Mouse (Mus musculus): ENCODE measurements around the gene Tex21. TPM values are rescaled to one million over a fixed set of nuclear protein-coding genes. Genes with fewer than 3 reads are reported as not detected.
A peak's percentile ranks its signal among the peaks of the same experiment; 100 is the strongest.

The Tex21 gene
- total and polyA plus RNA-seq, 2 experiments from 2014 or later, result not detected

DNA sequence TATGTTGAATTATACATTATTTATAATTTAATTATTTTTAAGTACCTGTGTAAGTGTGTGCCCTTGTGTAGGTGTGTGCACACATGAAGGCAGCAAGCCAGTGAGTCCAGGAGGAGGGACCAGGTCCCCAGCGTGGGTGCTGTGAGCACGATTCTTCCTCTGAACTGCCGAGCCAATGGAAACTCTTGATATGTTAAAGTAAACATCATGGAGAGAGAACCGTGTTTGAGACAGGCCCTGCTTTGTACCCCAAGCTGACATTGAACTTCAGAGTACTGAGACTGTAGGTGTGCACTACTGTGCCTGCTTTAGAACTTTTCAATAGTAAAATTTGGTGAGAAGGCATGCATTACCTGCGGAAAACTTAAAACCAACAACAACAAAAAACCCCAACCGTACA lies 25.0 kb upstream of the Tex21 start:
- H3K36me3 ChIP-seq (ENCODE audit: insufficient read depth, low read length), result no peaks in the 10 kb centered on the region; the same call in 1 of the 2 replicates
- ATAC-seq, result no peak
- no peak for DNase-seq (ENCODE audit: low spot score)
- H3K9ac ChIP-seq (replicated peaks; ENCODE audit: low read length), result no peak overlapping the region
- TF ChIP-seq CTCF (IDR thresholded peaks at IDR 0.05; ENCODE audit: low read depth), result no peak
- H3K4me3 ChIP-seq (ENCODE audit: low read length), result no peak overlapping the region
- H3K4me2 ChIP-seq (ENCODE audit: low read depth, low read length), result no peak overlapping the region
- 89% methylated on average over 6 of the region's 6 CpGs for WGBS
- H3K27me3 ChIP-seq (ENCODE audit: insufficient read depth, low read length), result no peaks in the 10 kb centered on the region
- H3K4me1 ChIP-seq (ENCODE audit: insufficient read depth, low read length), result no peaks in the 10 kb centered on the region
- H3K9me3 ChIP-seq (ENCODE audit: low read length), result no peaks in the 10 kb centered on the region
- H3K27ac ChIP-seq, result no peak overlapping the region

DNA sequence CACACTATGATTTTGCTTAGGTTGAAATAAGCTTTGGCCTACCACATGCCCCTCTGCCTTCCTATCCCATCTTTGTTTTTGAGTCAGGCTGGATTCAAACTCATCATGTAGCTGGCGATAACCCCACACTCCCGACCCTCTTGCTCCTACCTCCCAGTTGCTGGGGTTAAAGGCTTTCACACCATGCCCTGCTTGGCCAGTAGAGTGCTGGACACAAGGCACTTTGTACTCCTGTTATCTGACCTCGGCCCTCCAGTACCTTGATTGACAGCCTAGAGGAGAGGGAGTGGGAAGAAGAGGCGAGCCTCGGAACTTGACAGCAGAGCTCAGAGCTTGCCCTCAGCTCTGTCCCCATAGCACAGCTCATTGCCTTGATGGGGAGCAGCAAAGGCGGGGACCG lies 22.6 kb upstream of the Tex21 start:
- Histone ChIP-seq H3K27ac (no peak overlapping the region), H3K27me3 (ENCODE audit: insufficient read depth, low read length) (no peaks in the 10 kb centered on the region), H3K9ac (replicated peaks; ENCODE audit: low read length) (no peak overlapping the region), H3K4me1 (ENCODE audit: insufficient read depth, low read length) (no peaks in the 10 kb centered on the region), H3K9me3 (ENCODE audit: low read length) (no peaks in the 10 kb centered on the region), H3K4me2 (ENCODE audit: low read depth, low read length) (no peak overlapping the region), H3K36me3 (ENCODE audit: insufficient read depth, low read length) (no peaks in the 10 kb centered on the region), H3K4me3 (ENCODE audit: low read length) (no peak overlapping the region)
- WGBS, result 72% methylated on average over 7 of the region's 7 CpGs
- DNase-seq (ENCODE audit: low spot score) (no peak), ATAC-seq (no peak)
- TF ChIP-seq CTCF (IDR thresholded peaks at IDR 0.05; ENCODE audit: low read depth), result no peak

DNA sequence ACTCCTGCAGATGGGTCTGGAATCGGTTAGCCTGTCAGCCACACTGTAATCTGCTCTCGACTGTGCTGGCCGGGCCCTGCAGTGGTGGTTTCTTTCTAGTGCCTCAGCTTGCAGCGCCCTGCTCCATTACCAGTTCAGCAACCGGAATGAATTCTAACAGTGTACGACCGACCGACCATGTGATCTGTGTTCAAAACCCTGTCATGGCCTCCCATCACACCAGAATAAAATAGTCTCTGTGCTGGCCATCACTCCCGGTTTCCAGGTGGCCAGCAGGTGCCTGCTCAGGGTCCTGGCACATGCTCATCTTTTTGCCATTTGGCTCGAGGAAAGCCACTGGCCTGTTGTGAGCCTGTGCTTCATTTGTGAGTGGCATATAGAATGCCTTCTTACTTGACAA lies 22.1 kb upstream of the Tex21 start:
- Histone ChIP-seq H3K27me3 (ENCODE audit: insufficient read depth, low read length) (no peaks in the 10 kb centered on the region), H3K36me3 (ENCODE audit: insufficient read depth, low read length) (no peaks in the 10 kb centered on the region), H3K9ac (replicated peaks; ENCODE audit: low read length) (no peak overlapping the region), H3K27ac (no peak overlapping the region), H3K4me2 (ENCODE audit: low read depth, low read length) (no peak overlapping the region), H3K4me3 (ENCODE audit: low read length) (no peak overlapping the region), H3K4me1 (ENCODE audit: insufficient read depth, low read length) (no peaks in the 10 kb centered on the region), H3K9me3 (ENCODE audit: low read length) (no peaks in the 10 kb centered on the region)
- DNase-seq (ENCODE audit: low spot score) (no peak), ATAC-seq (no peak)
- WGBS, result 68% methylated on average over 10 of the region's 10 CpGs
- TF ChIP-seq CTCF (IDR thresholded peaks at IDR 0.05; ENCODE audit: low read depth), result no peak

DNA sequence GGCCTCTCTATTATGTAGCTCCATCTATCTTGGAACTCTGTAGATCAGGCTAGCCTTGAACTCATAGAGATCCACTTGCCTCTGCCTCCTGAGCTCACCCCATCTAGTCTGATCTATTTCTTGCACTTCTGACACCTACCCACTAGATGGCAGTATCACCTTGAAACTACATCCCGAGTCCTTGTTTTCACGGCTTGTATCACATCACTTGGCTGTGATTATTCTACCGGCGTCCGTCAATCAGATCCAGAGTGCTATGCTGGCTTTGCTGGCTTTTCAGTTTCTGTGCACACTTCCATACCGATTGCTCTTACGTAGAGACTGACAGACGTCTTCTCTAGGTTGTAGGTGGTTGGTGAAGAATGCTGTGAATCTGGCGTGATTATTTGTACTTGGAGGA lies 20.3 kb upstream of the Tex21 start:
- 62% methylated on average over 9 of the region's 9 CpGs for WGBS

DNA sequence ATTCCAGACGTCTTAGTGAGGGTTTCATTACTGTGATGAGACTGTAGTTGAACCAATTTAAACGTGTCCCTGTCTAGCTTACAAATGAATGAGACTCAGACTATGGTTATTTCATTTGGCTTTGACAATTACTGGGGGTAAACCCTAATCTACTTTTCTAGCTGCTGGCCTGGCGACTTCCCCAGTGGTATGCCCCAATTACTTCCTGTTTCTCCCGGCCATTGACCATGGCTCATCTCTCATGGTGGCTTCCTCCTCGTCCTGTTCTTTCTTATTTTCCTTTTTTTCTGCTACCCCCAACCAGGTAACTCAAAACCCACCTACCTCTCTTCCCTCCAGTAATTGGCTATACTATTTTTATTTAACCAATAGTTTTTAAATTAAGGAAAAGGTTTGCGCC lies 18.5 kb upstream of the Tex21 start:
- Histone ChIP-seq H3K36me3 (ENCODE audit: insufficient read depth, low read length) (no peaks in the 10 kb centered on the region), H3K4me1 (ENCODE audit: insufficient read depth, low read length) (no peaks in the 10 kb centered on the region), H3K27ac (peak overlapping the region; percentile 80), H3K27me3 (ENCODE audit: insufficient read depth, low read length) (no peaks in the 10 kb centered on the region), H3K4me2 (ENCODE audit: low read depth, low read length) (no peak overlapping the region), H3K9ac (replicated peaks; ENCODE audit: low read length) (no peak overlapping the region), H3K9me3 (ENCODE audit: low read length) (no peaks in the 10 kb centered on the region), H3K4me3 (ENCODE audit: low read length) (no peak overlapping the region)
- WGBS, result 70% methylated on average over 6 of the region's 6 CpGs
- TF ChIP-seq CTCF (IDR thresholded peaks at IDR 0.05; ENCODE audit: low read depth), result no peak
- no peak for ATAC-seq
- no peak for DNase-seq (ENCODE audit: low spot score)

More for the DNA sequence above, 20.3 kb upstream of the Tex21 start:
- ATAC-seq, result 0 out of 2 replicates have a peak, but pooled peaks have one; percentile 25
- Histone ChIP-seq H3K9me3 (ENCODE audit: low read length) (no peaks in the 10 kb centered on the region), H3K36me3 (ENCODE audit: insufficient read depth, low read length) (no peaks in the 10 kb centered on the region), H3K4me3 (ENCODE audit: low read length) (no peak overlapping the region), H3K4me2 (ENCODE audit: low read depth, low read length) (no peak overlapping the region), H3K4me1 (ENCODE audit: insufficient read depth, low read length) (no peaks in the 10 kb centered on the region), H3K9ac (replicated peaks; ENCODE audit: low read length) (no peak overlapping the region), H3K27ac (no peak overlapping the region), H3K27me3 (ENCODE audit: insufficient read depth, low read length) (no peaks in the 10 kb centered on the region)
- TF ChIP-seq CTCF (IDR thresholded peaks at IDR 0.05; ENCODE audit: low read depth), result peak; percentile 82
- peak; percentile 82 for DNase-seq (ENCODE audit: low spot score)

DNA sequence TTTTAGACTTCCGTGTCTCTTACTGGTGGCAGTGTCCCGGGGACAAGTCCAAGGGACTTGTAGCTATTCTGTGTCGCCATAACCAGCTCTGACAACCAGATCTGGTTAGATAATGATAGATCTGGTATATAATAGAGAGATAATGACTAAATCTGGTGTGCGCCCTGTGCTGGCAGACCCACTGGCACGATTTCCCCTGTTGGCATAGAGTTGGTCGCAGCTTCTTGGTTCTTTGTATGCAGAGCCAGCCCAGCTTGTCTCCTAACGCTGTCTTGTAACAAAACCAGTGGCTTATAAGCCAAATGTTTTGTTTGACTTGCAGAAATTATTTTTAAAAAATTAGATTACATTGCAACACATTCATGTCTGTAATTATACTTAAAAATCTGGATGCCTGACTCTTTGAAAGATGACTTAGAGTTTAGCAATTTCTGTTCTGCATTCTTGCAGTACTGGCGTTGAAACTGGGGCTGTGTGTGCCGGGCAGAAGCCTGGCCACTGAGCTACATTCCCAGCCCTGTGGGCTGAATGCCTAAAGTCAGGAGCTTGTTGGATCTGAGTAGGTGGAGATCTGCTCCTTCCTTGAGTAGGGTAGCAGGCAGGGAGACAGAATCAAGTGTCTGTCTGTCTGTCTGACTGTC lies 17.9 kb upstream of the Tex21 start:
- H3K27ac ChIP-seq, result peak overlapping the region; percentile 80
- ATAC-seq, result peak; percentile 91
- H3K9ac ChIP-seq (replicated peaks; ENCODE audit: low read length), result 0 out of 2 replicates have a peak overlapping the region, but pooled peaks have one; percentile 1
- no peaks in the 10 kb centered on the region for H3K4me1 ChIP-seq (ENCODE audit: insufficient read depth, low read length)
- DNase-seq (ENCODE audit: low spot score), result peak; percentile 70
- no peak overlapping the region for H3K4me2 ChIP-seq (ENCODE audit: low read depth, low read length)
- no peak overlapping the region for H3K4me3 ChIP-seq (ENCODE audit: low read length)
- no peaks in the 10 kb centered on the region for H3K27me3 ChIP-seq (ENCODE audit: insufficient read depth, low read length)
- TF ChIP-seq CTCF (IDR thresholded peaks at IDR 0.05; ENCODE audit: low read depth), result no peak
- no peaks in the 10 kb centered on the region for H3K36me3 ChIP-seq (ENCODE audit: insufficient read depth, low read length)
- 53% methylated on average over 9 of the region's 9 CpGs for WGBS
- no peaks in the 10 kb centered on the region for H3K9me3 ChIP-seq (ENCODE audit: low read length)

DNA sequence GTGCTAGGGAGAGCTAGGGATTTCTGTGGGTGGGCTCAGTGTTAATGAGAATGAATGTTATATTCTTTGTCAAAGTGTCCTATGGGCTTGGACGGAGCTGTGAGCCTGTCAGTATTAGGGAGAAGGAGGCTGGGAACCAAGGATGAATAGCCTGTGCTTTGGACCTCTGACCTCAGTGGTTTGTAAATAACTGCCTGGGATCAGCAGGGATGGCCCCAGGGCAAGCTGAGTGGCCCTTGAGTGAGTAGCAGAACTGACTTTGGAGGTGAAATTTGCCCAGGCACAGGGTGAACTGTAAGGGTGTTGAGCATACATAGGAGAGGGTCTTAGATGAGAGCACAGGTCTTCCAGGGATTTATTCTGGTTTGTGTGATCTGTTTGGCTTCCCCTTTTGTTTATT lies 17.3 kb upstream of the Tex21 start:
- no peak for TF ChIP-seq CTCF (IDR thresholded peaks at IDR 0.05; ENCODE audit: low read depth)
- Histone ChIP-seq H3K4me1 (ENCODE audit: insufficient read depth, low read length) (no peaks in the 10 kb centered on the region), H3K4me2 (ENCODE audit: low read depth, low read length) (no peak overlapping the region), H3K9ac (replicated peaks; ENCODE audit: low read length) (0 out of 2 replicates have a peak overlapping the region, but pooled peaks have one; percentile 1), H3K27me3 (ENCODE audit: insufficient read depth, low read length) (no peaks in the 10 kb centered on the region), H3K4me3 (ENCODE audit: low read length) (no peak overlapping the region), H3K27ac (peak overlapping the region; percentile 80), H3K36me3 (ENCODE audit: insufficient read depth, low read length) (no peaks in the 10 kb centered on the region), H3K9me3 (ENCODE audit: low read length) (no peaks in the 10 kb centered on the region)
- DNase-seq (ENCODE audit: low spot score) (no peak), ATAC-seq (no peak)
- WGBS, result 50% methylated on average over 1 of the region's 1 CpGs
